Mouse (Mus musculus): ENCODE data around the gene Fam131c. TPM values are rescaled to one million over a fixed set of nuclear protein-coding genes. Genes with fewer than 3 reads are reported as not detected.

The Fam131c gene
- polyA plus RNA-seq, 1 experiment from 2014 or later: 1.7 TPM

- ATAC-seq (ENCODE audit: insufficient number of reproducible peaks, insufficient read depth, low FRiP score, low TSS enrichment, low read depth): no peak
- Histone ChIP-seq H3K36me3 (no peaks in the 10 kb centered on the region), H3K4me1 (no peaks in the 10 kb centered on the region), H3K4me2 (no peak overlapping the region), H3K9ac (no peak overlapping the region), H3K9me3 (no peaks in the 10 kb centered on the region), H3K27ac (no peak overlapping the region), H3K27me3 (peaks cover 21% of the 10 kb centered on the region; the same call in 1 of the 2 replicates), H3K4me3 (no peak overlapping the region)
- 18% methylated on average over 22 of the region's 22 CpGs for WGBS
These were observed 43.5 kb downstream of the Fam131c start for GRCm38 (mm10) chr4:141411430-141411992.

- no peak within 1 kb of the TSS for H3K9ac ChIP-seq
- no peak within 1 kb of the TSS for H3K27ac ChIP-seq
- peaks cover 9% of the 10 kb centered on the region; the same call in 1 of the 2 replicates for H3K27me3 ChIP-seq
- no peaks in the 10 kb centered on the region for H3K9me3 ChIP-seq
- WGBS: 55% methylated on average over 7 of the region's 7 CpGs
- peaks cover 10% of the 10 kb centered on the region; the same call in 1 of the 2 replicates for H3K4me1 ChIP-seq
- no peak within 1 kb of the TSS for H3K4me2 ChIP-seq
- H3K36me3 ChIP-seq: no peaks in the 10 kb centered on the region
- ATAC-seq (ENCODE audit: insufficient number of reproducible peaks, insufficient read depth, low FRiP score, low TSS enrichment, low read depth): no peak
- H3K4me3 ChIP-seq: no peak within 1 kb of the TSS
These were observed 47.9 kb downstream of the Fam131c start, which contains the start of gene Clcnkb for GRCm38 (mm10) chr4:141415924-141416323. Gene Clcnkb (minus strand): TSS chr4:141416014.

- H3K9ac ChIP-seq: no peak overlapping the region
- no peaks in the 10 kb centered on the region for H3K9me3 ChIP-seq
- H3K36me3 ChIP-seq: no peaks in the 10 kb centered on the region
- H3K4me2 ChIP-seq: no peak overlapping the region
- 70% methylated on average over 27 of the region's 27 CpGs for WGBS
- no peak overlapping the region for H3K27ac ChIP-seq
- peaks cover 10% of the 10 kb centered on the region; the same call in 1 of the 2 replicates for H3K4me1 ChIP-seq
- no peak for ATAC-seq (ENCODE audit: insufficient number of reproducible peaks, insufficient read depth, low FRiP score, low TSS enrichment, low read depth)
- peaks cover 14% of the 10 kb centered on the region for H3K27me3 ChIP-seq
- no peak overlapping the region for H3K4me3 ChIP-seq
These were observed 51.6 kb downstream of the Fam131c start for GRCm38 (mm10) chr4:141419398-141420191.

GRCm38 (mm10) chr4:141420192-141420829 is 52.3 kb downstream of the Fam131c start, which contains the start of gene Hspb7:
Gene Hspb7 (plus strand): TSS chr4:141420779.
- Histone ChIP-seq H3K4me1 (peaks cover 15% of the 10 kb centered on the region), H3K4me3 (no peak within 1 kb of the TSS), H3K27ac (no peak within 1 kb of the TSS), H3K9ac (peak within 1 kb of the TSS; percentile 46; the same call in 1 of the 2 replicates), H3K36me3 (no peaks in the 10 kb centered on the region), H3K27me3 (peaks cover 20% of the 10 kb centered on the region), H3K9me3 (no peaks in the 10 kb centered on the region), H3K4me2 (no peak within 1 kb of the TSS)
- 50% methylated on average over 9 of the region's 9 CpGs for WGBS
- ATAC-seq (ENCODE audit: insufficient number of reproducible peaks, insufficient read depth, low FRiP score, low TSS enrichment, low read depth): no peak

GRCm38 (mm10) chr4:141420886-141421285 is 52.9 kb downstream of the Fam131c start:
- H3K9ac ChIP-seq: no peak overlapping the region
- WGBS: 48% methylated on average over 9 of the region's 9 CpGs

GRCm38 (mm10) chr4:141421423-141421822 is 53.4 kb downstream of the Fam131c start:
- peak overlapping the region; percentile 46; the same call in 1 of the 2 replicates for H3K9ac ChIP-seq
- peaks cover 20% of the 10 kb centered on the region for H3K27me3 ChIP-seq
- no peak for ATAC-seq (ENCODE audit: insufficient number of reproducible peaks, insufficient read depth, low FRiP score, low TSS enrichment, low read depth)
- peaks cover 25% of the 10 kb centered on the region for H3K4me1 ChIP-seq
- H3K9me3 ChIP-seq: no peaks in the 10 kb centered on the region
- H3K27ac ChIP-seq: no peak overlapping the region
- no peak overlapping the region for H3K4me3 ChIP-seq
- 67% methylated on average over 14 of the region's 14 CpGs for WGBS
- no peak overlapping the region for H3K4me2 ChIP-seq
- H3K36me3 ChIP-seq: no peaks in the 10 kb centered on the region

More at GRCm38 (mm10) chr4:141420886-141421285, 52.9 kb downstream of the Fam131c start:
- Histone ChIP-seq H3K36me3 (no peaks in the 10 kb centered on the region), H3K4me2 (no peak overlapping the region), H3K27ac (no peak overlapping the region), H3K9me3 (no peaks in the 10 kb centered on the region), H3K27me3 (peaks cover 20% of the 10 kb centered on the region), H3K4me1 (peaks cover 20% of the 10 kb centered on the region), H3K4me3 (no peak overlapping the region)
- ATAC-seq (ENCODE audit: insufficient number of reproducible peaks, insufficient read depth, low FRiP score, low TSS enrichment, low read depth): no peak

GRCm38 (mm10) chr4:141422841-141423240 is 54.8 kb downstream of the Fam131c start:
- Histone ChIP-seq H3K4me2 (no peak overlapping the region), H3K9ac (no peak overlapping the region), H3K4me3 (no peak overlapping the region), H3K27me3 (peaks cover 20% of the 10 kb centered on the region), H3K9me3 (no peaks in the 10 kb centered on the region), H3K36me3 (no peaks in the 10 kb centered on the region), H3K4me1 (peaks cover 29% of the 10 kb centered on the region), H3K27ac (no peak overlapping the region)
- ATAC-seq (ENCODE audit: insufficient number of reproducible peaks, insufficient read depth, low FRiP score, low TSS enrichment, low read depth): no peak
- WGBS: 81% methylated on average over 5 of the region's 5 CpGs

- ATAC-seq (ENCODE audit: insufficient number of reproducible peaks, insufficient read depth, low FRiP score, low TSS enrichment, low read depth): no peak
- H3K9me3 ChIP-seq: no peaks in the 10 kb centered on the region
- WGBS: 79% methylated on average over 5 of the region's 5 CpGs
These were observed 55.3 kb downstream of the Fam131c start for GRCm38 (mm10) chr4:141423288-141423687.

GRCm38 (mm10) chr4:141423691-141424431 is 55.8 kb downstream of the Fam131c start:
- Histone ChIP-seq H3K4me3 (no peak overlapping the region), H3K9me3 (no peaks in the 10 kb centered on the region), H3K36me3 (no peaks in the 10 kb centered on the region), H3K4me2 (no peak overlapping the region), H3K27ac (no peak overlapping the region), H3K4me1 (peaks cover 29% of the 10 kb centered on the region), H3K27me3 (peaks cover 20% of the 10 kb centered on the region), H3K9ac (no peak overlapping the region)
- WGBS: 85% methylated on average over 13 of the region's 13 CpGs
- no peak for ATAC-seq (ENCODE audit: insufficient number of reproducible peaks, insufficient read depth, low FRiP score, low TSS enrichment, low read depth)

More at GRCm38 (mm10) chr4:141423288-141423687, 55.3 kb downstream of the Fam131c start:
- H3K4me2 ChIP-seq: no peak overlapping the region
- peaks cover 29% of the 10 kb centered on the region for H3K4me1 ChIP-seq
- H3K27me3 ChIP-seq: peaks cover 20% of the 10 kb centered on the region
- H3K27ac ChIP-seq: no peak overlapping the region
- no peaks in the 10 kb centered on the region for H3K36me3 ChIP-seq
- no peak overlapping the region for H3K9ac ChIP-seq
- H3K4me3 ChIP-seq: no peak overlapping the region

GRCm38 (mm10) chr4:141425484-141426479 is 57.8 kb downstream of the Fam131c start:
- H3K4me1 ChIP-seq: peaks cover 20% of the 10 kb centered on the region
- no peaks in the 10 kb centered on the region for H3K36me3 ChIP-seq
- H3K27me3 ChIP-seq: peaks cover 18% of the 10 kb centered on the region
- peak overlapping the region; percentile 67 for H3K9ac ChIP-seq
- WGBS: 4% methylated on average over 36 of the region's 36 CpGs
- H3K27ac ChIP-seq: peak overlapping the region; percentile 48; the same call in 1 of the 2 replicates
- H3K4me3 ChIP-seq: peak overlapping the region; percentile 51
- H3K9me3 ChIP-seq: no peaks in the 10 kb centered on the region
- peak overlapping the region; percentile 90 for H3K4me2 ChIP-seq
- ATAC-seq (ENCODE audit: insufficient number of reproducible peaks, insufficient read depth, low FRiP score, low TSS enrichment, low read depth): peak; percentile 74
